Mouse (Mus musculus) ovary, postnatal 36 days (tissue): ENCODE data around the gene Ltbp1.

Source experiments
- DNase-seq: peaks from one replicate; pipeline ENCODE4 v3.0.0; 2022; ENCODE audit warnings: low spot score, mixed read lengths

The Ltbp1 gene

GRCm38 (mm10) chr17:75242086-75242485 lies 236.7 kb downstream of the Ltbp1 start:
- DNase-seq: no peak

- no peak for DNase-seq
These were observed 237.9 kb downstream of the Ltbp1 start for GRCm38 (mm10) chr17:75243221-75243620.

GRCm38 (mm10) chr17:75244148-75244547 lies 238.8 kb downstream of the Ltbp1 start:
- no peak for DNase-seq

- DNase-seq: no peak
These were observed 239.7 kb downstream of the Ltbp1 start for GRCm38 (mm10) chr17:75245085-75245484.

- no peak for DNase-seq
These were observed 243.3 kb downstream of the Ltbp1 start for GRCm38 (mm10) chr17:75248632-75249031.

- no peak for DNase-seq
These were observed 245.2 kb downstream of the Ltbp1 start for GRCm38 (mm10) chr17:75250571-75250970.

GRCm38 (mm10) chr17:75251094-75251493 lies 245.7 kb downstream of the Ltbp1 start:
- DNase-seq: no peak

- no peak for DNase-seq
These were observed 247.2 kb downstream of the Ltbp1 start for GRCm38 (mm10) chr17:75252540-75252939.

GRCm38 (mm10) chr17:75254909-75255308 lies 249.5 kb downstream of the Ltbp1 start:
- no peak for DNase-seq

- no peak for DNase-seq
These were observed 250.6 kb downstream of the Ltbp1 start for GRCm38 (mm10) chr17:75255967-75256366.

GRCm38 (mm10) chr17:75258427-75258826 lies 253.1 kb downstream of the Ltbp1 start:
- no peak for DNase-seq

GRCm38 (mm10) chr17:75263336-75263990 lies 258.1 kb downstream of the Ltbp1 start:
- no peak for DNase-seq

GRCm38 (mm10) chr17:75268506-75268905 lies 263.1 kb downstream of the Ltbp1 start:
- DNase-seq: no peak

GRCm38 (mm10) chr17:75272446-75272845 lies 267.1 kb downstream of the Ltbp1 start:
- no peak for DNase-seq

- DNase-seq: no peak
These were observed 267.9 kb downstream of the Ltbp1 start for GRCm38 (mm10) chr17:75273272-75273671.

GRCm38 (mm10) chr17:75275302-75275701 lies 269.9 kb downstream of the Ltbp1 start:
- no peak for DNase-seq

- DNase-seq: no peak
These were observed 272.7 kb downstream of the Ltbp1 start for GRCm38 (mm10) chr17:75278106-75278505.

GRCm38 (mm10) chr17:75278561-75278960 lies 273.2 kb downstream of the Ltbp1 start:
- DNase-seq: no peak

GRCm38 (mm10) chr17:75281345-75281744 lies 276.0 kb downstream of the Ltbp1 start:
- DNase-seq: no peak

GRCm38 (mm10) chr17:75284876-75285708 lies 279.7 kb downstream of the Ltbp1 start:
- DNase-seq: no peak

GRCm38 (mm10) chr17:75292986-75293385 lies 287.6 kb downstream of the Ltbp1 start:
- no peak for DNase-seq

- peak; percentile 25 for DNase-seq
These were observed 288.4 kb downstream of the Ltbp1 start for GRCm38 (mm10) chr17:75293725-75294124.

GRCm38 (mm10) chr17:75300908-75301307 lies 295.5 kb downstream of the Ltbp1 start:
- DNase-seq: peak; percentile 16
